Mouse (Mus musculus) midbrain, embryonic 15.5 days (tissue): ENCODE results near the gene Atxn7l2. TPM values are rescaled to one million over a fixed set of nuclear protein-coding genes. Genes with fewer than 3 reads are reported as not detected.
"Not testable (repeated sequence)": the region's sequence is repeated elsewhere in the genome, so short reads cannot be mapped to it uniquely, and the experiment has no call there.

Experiments
- ATAC-seq: fragments of 200-750 bp; cut with Nextera tagmentation; replicated peaks from 2 replicates; pipeline ENCODE4 v1.8.0; 2017; ENCODE audit warnings: moderate TSS enrichment
- H3K27ac ChIP-seq: fragments of 300-500 bp; sonication (generic); 2 replicates; pipeline ENCODE4 v1.5.1; 2015; ENCODE audit warnings: mild to moderate bottlenecking, inconsistent platforms
- H3K27me3 ChIP-seq: fragments of 300-500 bp; sonication (generic); replicated peaks from 2 replicates; pipeline ENCODE4 v1.6.1; 2015; ENCODE audit warnings: inconsistent platforms
- H3K36me3 ChIP-seq: fragments of 300-500 bp; sonication (generic); replicated peaks from 2 replicates; pipeline ENCODE4 v1.6.1; 2015; ENCODE audit warnings: inconsistent platforms
- H3K4me1 ChIP-seq: fragments of 300-500 bp; sonication (generic); 2 replicates; pipeline ENCODE4 v1.6.1; 2015; ENCODE audit warnings: inconsistent platforms
- H3K4me2 ChIP-seq: fragments of 300-500 bp; sonication (generic); 2 replicates; pipeline ENCODE4 v1.6.1; 2015; ENCODE audit warnings: inconsistent platforms, mild to moderate bottlenecking, moderate library complexity
- H3K4me3 ChIP-seq: fragments of 300-500 bp; sonication (generic); 2 replicates; pipeline ENCODE4 v1.5.1; 2015; ENCODE audit warnings: mild to moderate bottlenecking, inconsistent platforms
- H3K9ac ChIP-seq: fragments of 300-500 bp; sonication (generic); 2 replicates; pipeline ENCODE4 v1.6.1; 2015; ENCODE audit warnings: mild to moderate bottlenecking, inconsistent platforms
- H3K9me3 ChIP-seq: fragments of 300-500 bp; sonication (generic); 2 replicates; pipeline ENCODE4 v1.6.1; 2016; ENCODE audit warnings: inconsistent platforms
- WGBS: fragments of 180-500 bp; shearing (Covaris S2); methylation state at CpG from one replicate; pipeline ENCODE4 v1.1.7; 2015; ENCODE audit warnings: mixed read lengths; 5-methylcytosine and 5-hydroxymethylcytosine counted together
- polyA plus RNA-seq: library from polyadenylated mRNA; unstranded; fragments of >200 nt; fragmentation: Nextera tagmentation; extraction: Ambion mirVana; gene quantifications from 2 replicates; pipeline ENCODE4 v1.2.1, GENCODE M21; 2015

The Atxn7l2 gene
- 26.4 and 26.8 TPM in 2 replicates for polyA plus RNA-seq

- Histone ChIP-seq H3K9me3 (no peaks in the 10 kb centered on the region), H3K27ac (peak within 1 kb of the TSS; percentile 97), H3K9ac (peak within 1 kb of the TSS; percentile 65), H3K4me1 (peaks cover 23% of the 10 kb centered on the region), H3K4me3 (peak within 1 kb of the TSS; percentile 67), H3K4me2 (peak within 1 kb of the TSS; percentile 87), H3K27me3 (no peaks in the 10 kb centered on the region), H3K36me3 (peaks cover 10% of the 10 kb centered on the region)
- peak; percentile 92 for ATAC-seq
- WGBS: 0% methylated on average over 14 of the region's 14 CpGs
Measured at GRCm38 (mm10) chr3:108210771-108211139, at the start of gene Atxn7l2. Gene Atxn7l2 (minus strand): TSS chr3:108210934.

- Histone ChIP-seq H3K9me3 (no peaks in the 10 kb centered on the region), H3K4me3 (no peak overlapping the region), H3K27me3 (no peaks in the 10 kb centered on the region), H3K36me3 (peaks cover 13% of the 10 kb centered on the region), H3K4me2 (no peak overlapping the region), H3K9ac (no peak overlapping the region), H3K27ac (no peak overlapping the region), H3K4me1 (peaks cover 28% of the 10 kb centered on the region)
- no peak for ATAC-seq
- 76% methylated on average over 3 of the region's 3 CpGs for WGBS
Measured at GRCm38 (mm10) chr3:108259319-108259718, 48.6 kb upstream of the Atxn7l2 start.

GRCm38 (mm10) chr3:108257831-108258500, 47.2 kb upstream of the Atxn7l2 start:
- WGBS: 81% methylated on average over 3 of the region's 3 CpGs
- H3K27me3 ChIP-seq: no peaks in the 10 kb centered on the region
- ATAC-seq: no peak
- H3K36me3 ChIP-seq: peaks cover 9% of the 10 kb centered on the region
- H3K4me2 ChIP-seq: peak overlapping the region; percentile 84
- H3K4me3 ChIP-seq: peak overlapping the region; percentile 100
- H3K4me1 ChIP-seq: peaks cover 28% of the 10 kb centered on the region
- peak overlapping the region; percentile 92 for H3K9ac ChIP-seq
- no peak overlapping the region for H3K27ac ChIP-seq
- H3K9me3 ChIP-seq: no peaks in the 10 kb centered on the region

- Histone ChIP-seq H3K27me3 (no peaks in the 10 kb centered on the region), H3K9me3 (no peaks in the 10 kb centered on the region), H3K4me1 (peaks cover 28% of the 10 kb centered on the region), H3K4me3 (peak within 1 kb of the TSS; percentile 100), H3K4me2 (peak within 1 kb of the TSS; percentile 84), H3K36me3 (peaks cover 3% of the 10 kb centered on the region; the same call in 1 of the 2 replicates), H3K9ac (peak within 1 kb of the TSS; percentile 92), H3K27ac (peak within 1 kb of the TSS; percentile 45; the same call in 1 of the 2 replicates)
- peak; percentile 99 for ATAC-seq
- under 1% methylated on average over 79 of the region's 79 CpGs for WGBS
Measured at GRCm38 (mm10) chr3:108256719-108257637, 46.2 kb upstream of the Atxn7l2 start, which contains the start of gene Psma5. Gene Psma5 (plus strand): TSS chr3:108256926.

- Histone ChIP-seq H3K4me3 (no peak overlapping the region), H3K9ac (no peak overlapping the region), H3K9me3 (no peaks in the 10 kb centered on the region), H3K4me2 (no peak overlapping the region), H3K36me3 (no peaks in the 10 kb centered on the region), H3K27ac (no peak overlapping the region), H3K27me3 (no peaks in the 10 kb centered on the region), H3K4me1 (no peaks in the 10 kb centered on the region)
- no peak for ATAC-seq
- WGBS: 81% methylated on average over 2 of the region's 2 CpGs
Measured at GRCm38 (mm10) chr3:108246857-108247256, 36.1 kb upstream of the Atxn7l2 start.

DNA sequence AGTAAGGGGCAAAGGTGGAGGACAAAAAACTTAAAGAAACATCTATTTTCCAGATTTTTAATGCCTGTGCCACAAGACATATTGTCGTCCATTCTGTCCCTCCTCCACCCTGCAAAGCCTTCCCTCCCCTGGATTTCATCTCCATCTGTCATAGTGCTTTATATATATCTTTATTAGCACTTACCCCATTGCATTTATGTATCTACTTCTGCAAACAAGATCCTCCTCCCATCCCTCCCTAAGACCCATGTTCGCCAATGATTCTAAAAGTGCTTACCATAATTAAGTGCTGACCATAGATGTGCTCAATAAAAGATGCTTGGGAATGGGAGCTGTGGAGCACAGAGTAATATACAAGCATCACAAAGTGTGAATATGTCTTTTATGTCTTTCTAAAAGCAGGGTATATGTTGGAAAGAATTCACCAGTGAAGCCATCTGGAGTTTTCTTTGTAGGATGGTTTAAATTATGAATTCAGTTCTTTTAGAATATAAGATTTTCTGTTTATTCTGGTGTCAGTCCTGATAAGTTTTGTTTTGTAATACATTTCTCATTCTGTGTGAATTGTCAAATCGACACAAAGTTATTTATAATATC, 30.6 kb upstream of the Atxn7l2 start:
- WGBS: 91% methylated on average over 3 of the region's 3 CpGs
- no peaks in the 10 kb centered on the region for H3K36me3 ChIP-seq
- no peaks in the 10 kb centered on the region for H3K27me3 ChIP-seq
- H3K4me2 ChIP-seq: no peak overlapping the region
- no peak overlapping the region for H3K4me3 ChIP-seq
- no peak overlapping the region for H3K27ac ChIP-seq
- H3K4me1 ChIP-seq: no peaks in the 10 kb centered on the region
- ATAC-seq: no peak
- H3K9ac ChIP-seq: no peak overlapping the region
- H3K9me3 ChIP-seq: no peaks in the 10 kb centered on the region

GRCm38 (mm10) chr3:108237474-108238102, 26.9 kb upstream of the Atxn7l2 start:
- 87% methylated on average over 4 of the region's 4 CpGs for WGBS

GRCm38 (mm10) chr3:108231646-108232045, 20.9 kb upstream of the Atxn7l2 start:
- Histone ChIP-seq H3K4me1 (peaks cover 6% of the 10 kb centered on the region), H3K4me3 (no peak overlapping the region), H3K27ac (no peak overlapping the region), H3K9me3 (no peaks in the 10 kb centered on the region), H3K4me2 (no peak overlapping the region), H3K9ac (no peak overlapping the region), H3K36me3 (no peaks in the 10 kb centered on the region), H3K27me3 (peaks cover 11% of the 10 kb centered on the region)
- no peak for ATAC-seq
- WGBS: 82% methylated on average over 4 of the region's 4 CpGs

More at GRCm38 (mm10) chr3:108237474-108238102, 26.9 kb upstream of the Atxn7l2 start:
- H3K9ac ChIP-seq, H3K4me1 ChIP-seq, H3K4me3 ChIP-seq, H3K36me3 ChIP-seq, H3K27me3 ChIP-seq, ATAC-seq, H3K9me3 ChIP-seq, H3K27ac ChIP-seq, H3K4me2 ChIP-seq: not testable (repeated sequence)

GRCm38 (mm10) chr3:108227521-108227920, 16.8 kb upstream of the Atxn7l2 start:
- ATAC-seq: no peak
- WGBS: 85% methylated on average over 2 of the region's 2 CpGs
- H3K27ac ChIP-seq: no peak overlapping the region
- no peak overlapping the region for H3K9ac ChIP-seq
- H3K36me3 ChIP-seq: no peaks in the 10 kb centered on the region
- peaks cover 41% of the 10 kb centered on the region for H3K27me3 ChIP-seq
- H3K9me3 ChIP-seq: no peaks in the 10 kb centered on the region
- H3K4me2 ChIP-seq: no peak overlapping the region
- H3K4me1 ChIP-seq: peaks cover 15% of the 10 kb centered on the region
- H3K4me3 ChIP-seq: no peak overlapping the region

GRCm38 (mm10) chr3:108226558-108227350, 16.0 kb upstream of the Atxn7l2 start, which contains the start of gene Sypl2:
Gene Sypl2 (minus strand): TSS chr3:108226648.
- no peaks in the 10 kb centered on the region for H3K36me3 ChIP-seq
- peaks cover 15% of the 10 kb centered on the region for H3K4me1 ChIP-seq
- no peak within 1 kb of the TSS for H3K27ac ChIP-seq
- ATAC-seq: 0 out of 2 replicates have a peak, but pooled peaks have one; percentile 20
- peak within 1 kb of the TSS; percentile 39 for H3K4me3 ChIP-seq
- WGBS: 1% methylated on average over 44 of the region's 44 CpGs
- H3K4me2 ChIP-seq: peak within 1 kb of the TSS; percentile 72
- peaks cover 41% of the 10 kb centered on the region for H3K27me3 ChIP-seq
- no peaks in the 10 kb centered on the region for H3K9me3 ChIP-seq
- H3K9ac ChIP-seq: 0 out of 2 replicates have a peak within 1 kb of the TSS, but pooled peaks have one; percentile 8
